Mouse (Mus musculus) embryo, embryonic 10 days (tissue): ENCODE data around the gene Hephl1.

Experiments used
- DNase-seq: peaks from one replicate; pipeline ENCODE4 v3.0.0-alpha.2; 2015; ENCODE audit warnings: low spot score

Hephl1 gene

DNA sequence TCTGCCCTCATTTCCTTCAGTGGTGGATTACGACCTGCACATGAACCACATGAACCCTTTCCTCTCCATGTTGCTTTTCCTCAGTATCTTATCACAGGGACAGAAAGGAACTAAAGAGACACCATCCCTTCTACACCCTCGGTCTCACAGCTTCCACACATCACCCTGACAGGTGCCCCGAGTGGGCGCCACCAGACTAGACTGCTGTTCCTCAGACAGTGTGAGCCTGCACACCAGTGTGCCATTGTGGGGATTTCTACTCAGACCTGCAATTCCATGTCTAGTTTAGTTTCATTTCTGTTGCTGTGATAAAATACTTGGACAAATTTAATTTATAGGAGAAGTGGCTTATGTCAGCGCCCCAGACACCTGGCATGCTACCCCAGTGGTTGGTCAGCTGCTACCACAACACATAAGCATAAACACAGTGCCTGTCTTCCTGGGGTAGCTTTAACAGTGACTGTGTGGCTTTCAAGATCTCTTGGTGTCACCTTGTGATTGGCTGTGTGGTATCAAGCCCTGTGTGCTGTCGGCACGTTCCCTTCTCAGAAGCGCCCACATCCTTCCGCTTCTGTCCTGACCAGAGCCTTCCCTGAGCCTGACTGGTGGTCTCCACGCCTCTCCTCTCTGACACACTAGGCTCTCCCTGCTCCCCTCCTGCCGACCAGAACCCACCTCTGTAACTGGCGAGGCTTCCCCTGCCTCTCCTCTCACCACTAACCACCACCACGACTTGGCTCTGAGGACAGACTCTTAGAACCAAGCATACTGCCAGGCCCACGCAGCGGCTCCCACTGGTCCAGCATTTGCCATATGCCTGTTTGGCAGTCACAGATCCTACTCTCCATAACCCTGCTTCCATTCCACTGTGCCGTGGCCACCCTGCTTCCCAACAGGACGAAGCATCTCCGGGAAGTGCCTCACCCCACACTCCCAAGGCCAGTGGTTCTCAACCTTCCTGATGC is 93.8 kb downstream of the Hephl1 start:
- no peak for DNase-seq

DNA sequence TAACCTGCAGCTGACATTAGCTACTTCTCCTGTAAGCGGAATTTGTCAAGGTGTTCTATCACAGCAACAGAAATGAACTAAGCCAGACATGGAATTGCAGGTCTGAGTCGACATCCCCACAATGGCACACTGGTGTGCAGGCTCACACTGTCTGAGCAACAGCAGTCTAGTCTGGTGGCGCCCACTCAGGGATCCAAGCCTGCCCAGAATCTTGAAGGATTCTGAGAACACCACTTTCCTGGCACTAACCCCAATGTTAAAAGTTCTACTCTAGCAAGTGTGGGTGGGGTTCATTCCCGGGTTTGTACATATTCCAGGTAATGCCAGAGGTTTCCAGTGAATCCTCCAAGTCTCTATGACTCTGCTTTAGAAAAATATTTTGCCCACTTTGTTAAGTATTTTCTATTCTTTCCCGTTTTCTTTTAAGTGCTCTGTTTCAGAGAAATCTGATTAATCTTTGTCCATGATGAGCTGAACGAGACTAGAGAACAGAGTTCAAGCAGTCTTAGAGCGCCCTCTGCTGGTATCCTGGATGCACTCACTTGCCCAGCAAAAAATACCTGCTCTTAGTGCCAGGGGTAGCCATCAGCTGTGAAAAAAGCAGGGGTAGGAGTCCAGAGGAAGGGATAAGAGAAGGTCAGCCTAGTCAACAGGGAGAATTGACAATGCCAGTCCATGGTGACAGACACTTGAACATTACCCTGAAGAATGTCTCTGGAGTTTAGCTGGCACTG is 96.5 kb downstream of the Hephl1 start:
- peak; percentile 90 for DNase-seq

DNA sequence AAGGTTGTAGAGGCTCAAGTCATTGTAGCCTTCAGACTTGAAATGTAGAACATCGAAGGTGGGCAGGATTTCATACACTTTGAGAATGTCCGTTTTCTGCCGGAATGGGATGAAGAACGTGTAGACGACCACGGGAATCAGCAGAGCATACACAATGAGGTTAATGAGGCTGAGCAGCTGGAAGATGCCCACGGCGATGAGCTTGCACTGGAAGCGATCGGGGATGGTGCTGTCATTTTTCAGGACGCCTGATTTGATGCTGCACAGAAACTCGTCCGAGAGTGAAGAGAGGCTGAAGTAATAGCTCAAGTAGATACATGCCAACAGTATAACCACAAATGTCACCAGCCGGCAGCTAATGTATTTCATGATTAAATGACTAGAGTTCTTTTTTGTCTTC is 104.3 kb downstream of the Hephl1 start:
- no peak for DNase-seq

DNA sequence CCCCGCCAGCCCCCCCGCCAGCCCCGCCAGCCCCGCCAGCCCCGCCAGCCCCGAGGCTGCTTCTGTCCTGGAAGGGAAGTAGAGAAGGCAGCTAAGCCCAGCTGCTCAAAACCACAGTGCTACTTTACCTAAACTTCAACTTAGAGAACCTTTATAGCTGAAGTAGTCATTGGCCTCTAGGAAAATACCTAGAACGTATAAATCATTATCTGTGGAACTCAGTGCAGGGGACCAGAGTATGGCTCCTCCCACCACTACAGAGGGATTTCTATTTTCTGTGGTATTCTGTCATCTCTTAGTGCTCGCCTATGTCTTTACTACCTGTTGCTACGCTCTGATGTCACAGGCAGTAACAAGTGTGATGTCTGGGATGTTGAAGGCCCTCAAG is 107.6 kb downstream of the Hephl1 start:
- no peak for DNase-seq

DNA sequence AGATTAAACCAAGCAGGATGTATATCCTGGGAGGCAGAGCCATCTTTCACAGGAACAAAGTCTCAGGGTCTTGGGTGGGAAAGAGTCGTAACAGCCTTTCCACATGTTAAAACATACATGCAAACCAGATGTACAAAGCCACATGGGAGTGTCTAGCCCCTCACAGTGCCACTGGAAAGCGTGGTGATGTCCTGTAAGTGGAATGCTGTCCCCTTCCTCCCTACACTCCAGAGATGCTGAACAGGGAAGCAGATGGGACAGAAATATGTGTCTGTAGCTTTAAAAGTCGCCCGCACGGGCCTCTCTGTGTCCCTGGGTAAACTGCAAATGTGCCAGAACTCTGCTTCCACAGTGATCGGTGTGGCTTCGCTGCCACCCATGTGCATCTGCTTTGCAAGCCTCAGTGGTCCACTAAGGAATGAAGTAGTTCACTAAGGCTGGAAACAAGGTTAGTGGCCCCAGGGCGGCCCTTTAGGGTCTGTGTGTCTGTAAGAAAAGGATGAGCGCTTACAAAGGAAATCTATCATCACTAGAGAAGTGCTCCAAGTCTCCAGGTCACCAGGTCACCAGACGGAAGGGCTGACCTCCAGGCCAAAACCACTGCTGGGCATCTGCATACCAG is 108.1 kb downstream of the Hephl1 start:
- peak; percentile 64 for DNase-seq

DNA sequence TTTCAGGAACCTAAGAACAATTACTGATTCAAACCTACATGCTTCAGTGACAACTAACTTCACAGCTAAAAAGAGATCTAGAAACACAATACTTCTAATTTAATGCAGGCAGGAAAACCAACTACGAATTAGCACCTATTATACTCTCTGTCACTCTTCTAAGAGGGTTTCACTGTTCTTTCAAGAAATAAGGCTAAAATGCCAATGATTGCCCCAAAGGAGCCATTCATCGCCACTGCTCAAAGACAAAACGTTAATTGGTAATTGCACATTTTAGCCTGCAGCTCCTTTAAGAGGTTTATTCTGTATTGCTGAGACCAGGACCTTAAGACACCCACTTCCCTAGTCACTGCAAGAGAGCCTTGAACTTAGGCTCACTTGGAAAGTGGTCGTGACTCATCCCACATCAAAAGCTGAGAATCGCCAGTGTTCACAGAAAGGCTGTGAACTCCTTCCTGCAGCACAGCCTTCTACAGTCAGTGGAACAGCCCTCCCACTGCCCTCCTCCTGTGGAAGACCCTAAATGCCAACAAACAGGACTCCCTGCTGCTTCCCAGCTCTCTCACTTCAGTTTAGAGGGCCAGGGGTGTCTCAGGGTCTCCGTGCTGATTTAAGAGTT is 108.8 kb downstream of the Hephl1 start:
- peak; percentile 47 for DNase-seq
